Mouse (Mus musculus) myocyte (in vitro differentiated cells): ENCODE results near the gene Hmx1.
A peak's percentile ranks its signal among the peaks of the same experiment; 100 is the strongest.

Experiments
- CEBPB ChIP-seq: IDR thresholded peaks from 2 replicates; pipeline ENCODE4 v1.6.1; 2011; ENCODE audit warnings: mild to moderate bottlenecking, moderate library complexity; ENCODE audit not compliant: poor library complexity, insufficient read depth, severe bottlenecking
- E2F4 ChIP-seq: IDR thresholded peaks from one replicate; pipeline ENCODE4 v1.6.1; 2011; ENCODE audit warnings: mild to moderate bottlenecking, control low read depth, moderate library complexity; ENCODE audit not compliant: insufficient read depth
- MAX ChIP-seq: IDR thresholded peaks from one replicate; pipeline ENCODE4 v1.6.1; 2011; ENCODE audit warnings: low read depth, mild to moderate bottlenecking, control low read depth
- MYOD1 ChIP-seq, 3 experiments: IDR thresholded peaks; one replicate each; pipeline ENCODE4 v1.6.1; 2011; ENCODE audit warnings: control low read depth in 2 of 3, low read depth in 2 of 3, mild to moderate bottlenecking in 2 of 3, moderate library complexity in 1 of 3; ENCODE audit not compliant: insufficient read length in 2 of 3, control insufficient read depth in 1 of 3
- MYOG ChIP-seq, 3 experiments: IDR thresholded peaks; one replicate each; pipeline ENCODE4 v1.6.1; 2011; ENCODE audit warnings: control low read depth in 2 of 3, low read depth in 2 of 3, mild to moderate bottlenecking in 2 of 3; ENCODE audit not compliant: insufficient read length in 2 of 3, control insufficient read depth in 1 of 3, insufficient read depth in 1 of 3
- POLR2A ChIP-seq: IDR thresholded peaks from one replicate; pipeline ENCODE4 v1.6.1; 2011; ENCODE audit warnings: low read depth, mild to moderate bottlenecking, control low read depth, moderate library complexity; ENCODE audit not compliant: insufficient read length
- POLR2AphosphoS2 ChIP-seq: IDR thresholded peaks from one replicate; pipeline ENCODE4 v1.6.1; 2011; ENCODE audit warnings: low read depth, control low read depth; ENCODE audit not compliant: insufficient read length
- REST ChIP-seq: IDR thresholded peaks from one replicate; pipeline ENCODE4 v1.6.1; 2011; ENCODE audit warnings: mild to moderate bottlenecking, control low read depth, moderate library complexity; ENCODE audit not compliant: insufficient read depth, insufficient read length
- TCF12 ChIP-seq: IDR thresholded peaks from one replicate; pipeline ENCODE4 v1.6.1; 2011; ENCODE audit warnings: mild to moderate bottlenecking, control low read depth; ENCODE audit not compliant: poor library complexity, insufficient read depth, severe bottlenecking
- USF1 ChIP-seq: IDR thresholded peaks from one replicate; pipeline ENCODE4 v1.6.1; 2011; ENCODE audit warnings: low read depth, mild to moderate bottlenecking, control low read depth, moderate library complexity

DNA sequence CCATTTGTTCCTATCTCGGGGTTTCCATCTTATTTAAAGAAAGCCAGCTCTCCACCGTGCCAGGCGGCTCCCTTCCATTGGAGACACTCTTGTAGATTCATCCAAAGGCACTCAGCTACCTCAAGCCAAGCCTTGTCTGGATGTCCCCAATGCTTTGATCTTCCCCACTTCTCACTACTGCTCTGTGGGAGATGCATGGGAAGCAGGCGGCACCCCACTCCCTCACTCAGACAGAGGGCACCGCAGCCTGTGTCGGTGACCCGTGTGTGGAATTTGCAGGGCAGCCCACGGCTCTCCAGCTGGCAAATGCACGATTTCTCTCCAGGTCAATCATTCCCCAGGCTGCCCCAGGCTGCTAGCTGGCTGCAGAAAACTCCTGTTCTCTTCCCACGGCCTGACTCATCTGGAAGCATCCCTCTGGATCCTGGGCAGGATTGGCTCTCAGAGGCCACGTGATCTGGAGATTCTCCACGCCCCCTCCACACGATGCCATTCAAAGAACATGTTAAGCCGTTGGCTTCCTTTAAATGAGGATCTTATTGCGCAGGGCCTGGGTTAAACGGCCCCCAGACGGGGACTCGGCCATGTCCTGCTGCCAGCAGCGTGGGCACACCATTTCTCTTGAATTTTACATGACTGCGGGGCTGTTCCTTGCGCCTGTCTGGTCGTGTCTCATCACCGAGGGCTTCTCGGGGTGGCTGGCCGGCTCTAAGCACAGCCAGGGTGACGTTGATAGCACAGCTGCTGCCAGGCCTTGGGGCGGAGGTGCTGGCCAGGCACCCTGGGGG is 58.9 kb downstream of the Hmx1 start:
- no peak for TF ChIP-seq MAX
- no peak for TF ChIP-seq REST
- no peak for TF ChIP-seq POLR2A
- TF ChIP-seq E2F4 = no peak
- no peak for TF ChIP-seq MYOG (IDR thresholded peaks at IDR 0.05; ENCODE audit: control insufficient read depth in 1 of 3, insufficient read depth in 1 of 3, insufficient read length in 2 of 3, low read depth in 2 of 3)
- TF ChIP-seq USF1 = peak; percentile 63
- no peak for TF ChIP-seq POLR2AphosphoS2
- no peak for TF ChIP-seq TCF12
- no peak for TF ChIP-seq CEBPB
- no peak for TF ChIP-seq MYOD1 (IDR thresholded peaks at IDR 0.05; ENCODE audit: control insufficient read depth in 1 of 3, insufficient read length in 2 of 3, low read depth in 2 of 3)
